Mouse (Mus musculus) heart, postnatal 0 days (tissue): ENCODE measurements around the gene Exoc4.

Source experiments
- CTCF ChIP-seq: IDR thresholded peaks from 2 replicates; pipeline ENCODE4 v1.5.1; 2016; ENCODE audit warnings: antibody characterized with exemption, control low read depth, low read depth
- EP300 ChIP-seq: IDR thresholded peaks from 2 replicates; pipeline ENCODE4 v1.6.1; 2016; ENCODE audit warnings: antibody characterized with exemption, low read depth

GRCm38 (mm10) chr6:34000644-34001043, 751.8 kb downstream of the Exoc4 start:
- TF ChIP-seq CTCF (no peak), EP300 (no peak)
